Mouse (Mus musculus): ENCODE data around the gene Pcdh9. TPM values are rescaled to one million over a fixed set of nuclear protein-coding genes. Genes with fewer than 3 reads are reported as not detected.
"Not testable (repeated sequence)": the region's sequence is repeated elsewhere in the genome, so short reads cannot be mapped to it uniquely, and the experiment has no call there.

Pcdh9 gene
- total RNA-seq, 2 experiments from 2014 or later, result not detected

DNA sequence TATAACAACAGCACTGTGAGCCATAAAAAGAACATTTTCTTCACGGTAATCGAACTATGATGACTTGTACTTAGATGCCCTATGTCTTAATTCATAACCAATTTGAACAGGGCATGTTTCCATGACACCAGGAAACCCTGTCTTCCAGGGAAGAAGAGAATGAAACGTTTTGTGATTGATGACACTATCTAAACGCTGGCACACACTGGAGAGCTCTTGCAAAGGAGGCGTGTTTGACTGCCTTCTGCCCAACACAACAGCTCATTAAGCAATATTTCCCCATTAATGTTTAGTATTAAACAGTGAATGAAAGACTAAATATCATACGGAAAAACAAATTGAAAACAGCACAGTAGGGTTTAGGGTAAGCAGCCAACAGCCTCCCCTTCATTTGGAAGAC lies 656.9 kb downstream of the Pcdh9 start:
- ATAC-seq (ENCODE audit: poor library complexity, severe bottlenecking), result no peak

DNA sequence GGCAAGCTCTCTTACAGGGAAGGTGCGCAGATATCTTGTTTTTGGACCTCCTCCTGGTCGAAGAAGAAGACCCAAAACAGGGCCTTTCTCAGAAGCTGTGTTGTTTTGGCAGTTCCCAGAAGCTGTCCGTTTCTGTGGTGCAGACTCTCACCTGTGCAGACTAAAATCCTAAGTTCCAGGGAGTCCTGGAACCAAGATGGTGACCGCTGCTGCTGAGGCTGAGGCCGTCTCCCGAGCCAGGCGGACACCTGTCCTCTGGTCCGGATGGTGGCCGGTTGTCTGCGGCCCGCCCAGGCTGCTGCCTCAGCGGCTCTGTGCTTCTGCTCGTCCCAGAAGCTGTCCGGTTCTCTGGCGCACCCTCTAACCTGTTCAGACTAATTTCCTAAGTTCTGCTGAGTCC lies 675.6 kb downstream of the Pcdh9 start:
- ATAC-seq (ENCODE audit: poor library complexity, severe bottlenecking), result not testable (repeated sequence)

DNA sequence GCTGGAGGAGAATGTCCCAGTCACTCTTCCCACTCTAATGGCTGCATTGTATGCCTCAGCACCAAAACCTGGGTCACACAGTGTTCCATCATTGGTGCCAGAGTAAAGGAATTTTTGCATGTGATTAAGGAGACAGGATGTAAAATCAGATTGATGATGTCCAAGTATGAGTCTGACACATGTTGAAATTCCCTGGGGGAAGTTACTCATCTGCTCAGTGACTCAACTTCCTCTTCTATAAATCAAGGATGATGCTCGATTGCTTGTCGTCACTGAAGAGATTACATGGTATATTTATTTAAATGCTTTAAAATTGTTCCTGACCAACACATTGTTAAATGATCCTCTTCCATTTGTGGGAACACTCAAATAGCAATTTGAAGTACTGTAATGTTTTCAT lies 690.7 kb downstream of the Pcdh9 start:
- no peak for ATAC-seq (ENCODE audit: poor library complexity, severe bottlenecking)

DNA sequence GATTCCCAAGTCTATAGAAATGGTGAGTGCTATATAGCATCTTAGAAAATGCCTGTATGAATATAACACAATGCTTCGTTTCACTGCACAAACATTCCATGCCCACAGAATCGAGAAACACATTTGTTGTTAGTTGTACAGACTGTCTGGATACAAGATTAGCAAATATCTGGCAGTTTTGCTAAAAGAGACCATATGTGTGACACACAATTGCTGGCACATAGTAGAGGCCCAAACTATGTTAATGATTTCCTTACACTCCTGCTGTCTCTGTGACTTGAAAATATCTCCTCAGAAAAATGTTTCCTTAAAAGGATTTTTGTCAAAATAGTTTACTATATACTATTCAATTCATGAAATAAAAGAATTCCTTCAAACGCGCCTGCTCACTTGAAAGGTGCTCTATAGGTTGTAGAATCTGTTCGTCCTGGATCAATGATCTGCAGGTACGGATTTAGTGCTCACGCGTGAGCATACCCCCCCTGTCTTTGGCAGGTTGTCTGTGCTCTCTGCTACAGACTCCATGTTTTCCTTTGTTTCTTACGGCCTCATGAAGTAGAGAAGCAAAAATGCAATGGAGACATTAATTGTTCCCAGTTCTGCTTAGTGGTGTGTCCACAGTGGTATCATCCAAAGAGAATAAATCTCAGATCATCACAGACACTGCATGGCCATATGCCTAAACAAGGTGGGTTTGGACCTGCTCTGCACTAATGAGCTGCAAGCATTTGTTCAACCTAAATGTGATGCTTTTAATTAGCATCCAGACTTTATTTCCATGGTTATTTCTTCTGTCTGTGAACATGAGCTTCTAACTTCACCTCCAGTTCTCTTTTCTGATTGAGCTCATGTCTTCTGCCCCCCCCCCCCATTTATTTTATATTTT lies 707.6 kb downstream of the Pcdh9 start:
- ATAC-seq (ENCODE audit: poor library complexity, severe bottlenecking), result no peak

DNA sequence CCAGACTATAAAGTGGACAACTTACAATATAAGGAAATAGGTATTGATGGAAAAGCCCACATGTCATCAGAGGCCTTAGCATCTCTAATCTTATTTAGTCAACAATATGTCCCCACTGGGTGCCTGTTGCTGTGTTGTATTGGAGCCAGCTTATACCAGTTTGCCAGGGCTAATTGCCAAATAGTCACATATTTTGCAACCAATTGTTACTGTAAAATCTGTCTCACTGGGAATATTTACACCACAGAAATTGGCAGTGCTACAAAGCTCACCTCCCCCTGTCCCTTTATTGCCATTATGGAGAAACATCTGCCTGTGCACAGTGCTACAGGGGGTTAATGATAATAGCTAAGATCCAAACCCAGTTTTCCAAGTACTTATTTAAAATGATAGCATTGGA lies 721.3 kb downstream of the Pcdh9 start:
- no peak for ATAC-seq (ENCODE audit: poor library complexity, severe bottlenecking)

DNA sequence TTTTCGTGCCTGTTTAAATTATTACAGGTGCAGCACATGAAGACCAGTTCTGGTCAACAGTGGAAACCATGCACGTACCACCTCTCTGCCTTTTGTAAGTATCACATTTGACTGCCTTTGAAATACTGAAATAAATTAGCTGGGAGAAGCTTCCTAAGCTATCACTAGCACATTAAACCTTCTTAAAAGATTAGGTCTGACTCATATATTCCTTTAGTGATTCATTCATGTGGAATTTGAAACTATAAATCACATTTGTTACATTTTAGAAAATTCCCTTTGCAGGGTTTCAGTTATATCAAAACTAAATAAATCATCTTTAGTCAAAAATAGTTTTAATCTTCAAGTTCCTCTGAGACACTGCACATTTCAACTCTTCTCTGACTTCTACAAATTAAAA lies 722.1 kb downstream of the Pcdh9 start:
- no peak for ATAC-seq (ENCODE audit: poor library complexity, severe bottlenecking)

DNA sequence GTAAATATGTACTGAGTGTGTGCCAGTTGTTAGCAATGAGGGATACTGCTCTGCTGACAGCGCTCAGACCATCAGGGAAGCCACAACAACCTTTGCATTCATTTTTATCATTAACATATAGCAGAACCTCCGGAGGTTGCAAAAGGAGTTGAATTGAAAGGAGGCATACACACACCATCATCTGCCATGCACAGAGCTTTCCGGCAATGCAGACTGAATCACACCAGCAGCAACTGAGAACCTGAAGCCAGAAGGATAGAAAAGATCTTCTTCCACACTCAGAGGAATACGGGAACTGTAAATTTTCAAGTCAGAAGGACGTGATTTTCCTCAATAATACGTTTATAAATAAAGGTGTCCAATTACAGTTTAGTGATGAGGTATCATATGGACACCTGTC lies 747.1 kb downstream of the Pcdh9 start:
- no peak for ATAC-seq (ENCODE audit: poor library complexity, severe bottlenecking)

DNA sequence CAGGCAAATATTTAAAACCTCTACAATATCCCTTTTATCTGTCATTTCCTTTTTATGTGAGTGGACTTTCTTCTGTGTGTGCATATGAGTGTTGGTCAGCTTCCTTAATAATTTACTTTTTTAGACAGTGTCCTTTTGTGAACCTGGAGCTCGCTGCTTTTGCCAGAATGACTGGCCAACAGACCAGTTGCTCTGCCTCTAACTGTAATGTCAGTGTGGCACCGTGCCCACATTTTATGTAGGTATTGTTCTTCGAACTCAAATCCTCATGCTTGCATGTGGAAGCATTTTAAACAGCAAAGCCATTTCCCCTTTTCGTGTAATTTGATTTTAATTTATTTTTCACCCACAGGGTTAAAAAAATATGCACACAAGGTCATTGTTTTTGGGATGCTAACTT lies 748.4 kb downstream of the Pcdh9 start:
- no peak for ATAC-seq (ENCODE audit: poor library complexity, severe bottlenecking)

DNA sequence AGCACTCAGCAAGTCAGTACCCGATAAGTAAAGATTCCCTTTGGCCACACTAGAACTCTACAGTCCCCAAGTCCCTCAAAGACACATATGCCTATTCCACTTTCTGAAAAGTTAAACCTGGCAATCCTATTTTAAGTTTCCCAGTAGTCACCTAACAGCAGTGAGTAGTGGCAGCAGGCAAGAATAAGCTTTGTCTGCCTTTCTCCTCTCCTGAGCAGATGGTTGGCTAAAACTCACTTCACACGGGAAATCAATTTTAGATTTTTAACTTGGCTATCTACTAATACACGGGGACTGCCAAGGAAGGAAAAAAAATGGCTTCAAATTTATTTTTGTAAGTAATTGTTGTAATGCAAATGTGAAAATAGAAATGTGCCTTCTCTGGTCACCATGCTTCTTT lies 763.5 kb downstream of the Pcdh9 start:
- ATAC-seq (ENCODE audit: poor library complexity, severe bottlenecking), result no peak

DNA sequence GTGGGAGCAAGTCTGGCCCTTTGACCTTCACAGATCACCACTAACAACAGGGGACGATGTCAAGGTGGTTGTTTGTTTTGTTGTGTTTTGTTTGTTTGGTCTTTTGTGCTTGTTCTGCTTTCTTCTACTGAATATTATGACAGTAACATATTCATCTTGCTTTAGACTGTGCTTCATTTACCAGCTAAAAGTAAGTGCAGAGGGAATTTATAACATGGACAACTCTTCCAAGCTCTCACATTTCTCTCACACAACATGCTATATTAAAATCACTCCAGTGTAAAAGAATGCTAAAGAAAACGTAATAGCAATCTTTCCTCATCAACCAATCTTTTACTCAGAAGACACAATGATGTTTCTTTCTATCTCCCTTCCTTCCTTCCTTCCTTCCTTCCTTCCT lies 787.7 kb downstream of the Pcdh9 start:
- ATAC-seq (ENCODE audit: poor library complexity, severe bottlenecking), result no peak

DNA sequence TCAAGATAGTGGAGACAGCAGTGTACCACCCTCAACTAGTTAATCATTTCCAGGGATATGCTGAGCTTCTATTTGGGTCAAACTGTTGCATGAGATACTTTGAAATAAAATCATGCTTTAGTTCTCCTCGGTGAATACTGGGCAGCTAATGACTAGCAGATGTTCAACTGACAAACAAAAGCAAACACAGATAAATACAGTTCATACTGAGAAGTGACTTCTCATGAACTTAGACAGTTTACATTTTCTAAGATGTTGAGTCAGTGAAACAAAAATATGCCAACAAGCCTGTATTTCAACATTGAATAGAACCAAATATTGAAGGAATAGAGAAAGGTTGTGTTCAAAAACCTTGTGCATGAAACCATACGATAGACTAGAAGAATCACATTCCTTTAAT lies 795.4 kb downstream of the Pcdh9 start:
- no peak for ATAC-seq (ENCODE audit: poor library complexity, severe bottlenecking)

DNA sequence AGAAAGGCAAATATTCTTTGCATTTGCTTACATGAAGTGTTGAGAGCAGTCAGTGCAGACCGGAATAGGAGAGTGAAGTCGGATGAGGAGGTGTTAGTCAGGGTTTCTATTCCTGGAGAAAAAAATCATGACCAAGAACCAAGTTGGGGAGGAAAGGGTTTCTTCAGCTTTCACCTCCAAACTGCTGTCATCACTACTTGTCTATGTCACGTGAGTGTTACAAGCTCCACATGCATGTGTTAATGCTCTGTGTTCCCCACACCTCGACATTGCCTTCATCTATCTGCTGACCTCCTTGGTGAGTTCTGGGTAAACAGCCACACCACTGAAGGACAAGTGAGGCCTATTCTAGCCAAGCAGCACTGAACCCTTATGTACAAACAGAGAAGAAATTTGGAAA lies 797.7 kb downstream of the Pcdh9 start:
- no peak for ATAC-seq (ENCODE audit: poor library complexity, severe bottlenecking)

DNA sequence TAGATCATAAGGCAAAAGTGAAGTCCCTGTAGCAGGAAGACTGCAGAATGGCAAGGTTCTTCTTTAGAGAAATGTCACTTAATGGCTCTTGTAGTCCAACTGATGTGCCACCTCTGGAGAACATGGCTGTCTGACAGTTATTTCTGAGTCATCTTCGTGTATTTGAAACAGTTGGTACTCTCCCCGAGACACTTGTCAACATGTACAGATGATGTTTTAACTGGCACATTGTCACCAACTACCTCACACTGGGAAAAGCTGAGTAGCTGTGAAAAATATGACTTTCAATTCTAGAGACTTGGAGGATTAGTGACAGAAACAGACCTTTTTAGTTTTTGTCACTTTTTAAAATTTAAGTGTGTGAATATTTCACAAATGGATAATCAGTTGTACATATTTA lies 804.8 kb downstream of the Pcdh9 start:
- ATAC-seq (ENCODE audit: poor library complexity, severe bottlenecking), result no peak

DNA sequence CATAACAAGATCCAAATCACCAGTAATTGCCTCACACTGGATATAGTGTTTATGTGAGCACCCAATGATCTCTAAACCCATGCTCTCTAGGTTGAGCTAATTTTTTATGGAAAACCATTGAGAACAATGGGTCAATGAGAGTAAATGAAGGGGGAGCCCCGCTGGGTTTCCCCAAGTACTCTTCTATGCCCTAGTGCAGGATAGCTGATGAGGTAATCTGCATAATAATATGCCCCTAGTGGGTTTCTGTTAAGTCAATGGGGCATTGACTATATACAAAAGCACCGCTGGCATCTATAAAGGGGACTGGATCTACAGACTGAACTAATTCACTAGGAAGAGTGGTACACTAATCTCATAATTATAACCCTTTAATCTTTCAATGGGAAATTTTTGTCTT lies 807.3 kb downstream of the Pcdh9 start:
- ATAC-seq (ENCODE audit: poor library complexity, severe bottlenecking), result no peak

DNA sequence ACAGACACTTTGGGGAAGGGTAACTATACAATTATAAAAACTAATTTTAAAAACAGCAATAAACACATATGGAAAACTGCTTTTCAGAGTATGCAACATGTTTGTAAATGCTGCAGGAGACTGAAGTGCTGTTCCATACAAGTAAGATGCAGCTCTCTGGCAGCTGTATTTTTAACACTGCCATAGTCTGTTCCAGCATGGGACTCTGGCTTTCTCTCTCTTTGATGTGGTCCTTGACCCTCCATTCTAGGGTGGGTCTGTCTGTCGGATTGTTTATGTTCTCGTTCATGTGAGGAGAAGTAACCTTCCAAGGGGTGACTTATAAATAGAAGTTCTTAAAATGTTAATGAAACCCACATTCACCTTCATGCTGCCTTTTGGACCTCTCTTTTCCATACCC lies 809.6 kb downstream of the Pcdh9 start:
- no peak for ATAC-seq (ENCODE audit: poor library complexity, severe bottlenecking)

DNA sequence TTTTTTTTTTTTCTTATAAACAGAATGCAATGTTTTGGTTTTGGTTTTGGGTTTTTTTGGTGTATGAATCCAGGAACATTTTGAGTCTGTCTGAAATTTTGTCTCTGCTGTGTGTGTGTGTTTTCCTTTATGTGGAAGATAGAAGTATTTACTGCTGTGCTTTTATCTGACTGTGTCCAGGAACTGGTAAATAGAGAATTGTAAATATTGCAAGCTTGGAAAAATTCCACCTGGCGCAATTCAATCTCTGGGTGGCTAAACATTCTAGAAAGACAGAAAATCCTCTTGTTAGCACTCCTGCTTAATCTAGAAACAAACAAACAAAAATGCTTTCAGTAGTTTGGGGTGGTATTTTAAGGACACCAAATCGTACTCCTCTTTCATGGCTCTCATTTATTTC lies 814.7 kb downstream of the Pcdh9 start:
- no peak for ATAC-seq (ENCODE audit: poor library complexity, severe bottlenecking)

DNA sequence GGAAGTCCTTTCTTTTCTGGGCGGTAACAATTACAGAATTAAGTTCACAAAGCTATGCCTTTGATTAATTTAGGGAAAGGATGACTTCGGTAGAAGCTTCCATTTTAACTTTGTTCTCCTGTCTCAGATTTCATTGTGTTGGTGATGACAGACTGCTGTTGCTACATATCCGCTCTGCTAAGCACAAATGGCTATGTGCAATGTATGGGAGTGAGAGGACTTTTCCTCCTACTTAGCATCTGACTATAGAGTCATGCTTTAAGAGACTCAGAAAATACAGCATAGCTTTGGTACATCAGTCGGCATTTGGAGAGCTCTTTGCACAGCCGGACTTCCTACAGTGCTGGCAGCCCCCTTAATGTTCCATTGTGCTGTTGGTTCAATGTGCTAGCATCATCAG lies 818.1 kb downstream of the Pcdh9 start:
- ATAC-seq (ENCODE audit: poor library complexity, severe bottlenecking), result no peak

DNA sequence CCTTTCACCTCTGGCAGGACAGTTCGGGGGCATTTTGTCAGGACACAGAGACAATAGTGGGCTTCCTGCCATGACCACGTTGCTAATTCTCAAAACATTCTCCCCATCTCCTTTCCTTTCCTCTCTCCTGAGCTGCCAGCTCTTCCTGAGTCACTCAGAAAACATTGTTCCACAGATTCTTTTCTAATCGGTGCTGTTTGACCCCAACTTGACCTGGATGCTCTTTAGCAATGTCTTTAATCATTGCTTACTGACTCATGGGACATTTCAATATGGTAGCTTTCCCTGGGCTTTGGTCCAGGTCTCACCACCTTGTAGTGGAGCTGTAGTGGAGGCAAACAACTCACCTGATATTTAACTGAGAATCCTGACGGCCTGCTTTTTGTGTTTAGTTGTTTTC lies 820.3 kb downstream of the Pcdh9 start:
- no peak for ATAC-seq (ENCODE audit: poor library complexity, severe bottlenecking)

DNA sequence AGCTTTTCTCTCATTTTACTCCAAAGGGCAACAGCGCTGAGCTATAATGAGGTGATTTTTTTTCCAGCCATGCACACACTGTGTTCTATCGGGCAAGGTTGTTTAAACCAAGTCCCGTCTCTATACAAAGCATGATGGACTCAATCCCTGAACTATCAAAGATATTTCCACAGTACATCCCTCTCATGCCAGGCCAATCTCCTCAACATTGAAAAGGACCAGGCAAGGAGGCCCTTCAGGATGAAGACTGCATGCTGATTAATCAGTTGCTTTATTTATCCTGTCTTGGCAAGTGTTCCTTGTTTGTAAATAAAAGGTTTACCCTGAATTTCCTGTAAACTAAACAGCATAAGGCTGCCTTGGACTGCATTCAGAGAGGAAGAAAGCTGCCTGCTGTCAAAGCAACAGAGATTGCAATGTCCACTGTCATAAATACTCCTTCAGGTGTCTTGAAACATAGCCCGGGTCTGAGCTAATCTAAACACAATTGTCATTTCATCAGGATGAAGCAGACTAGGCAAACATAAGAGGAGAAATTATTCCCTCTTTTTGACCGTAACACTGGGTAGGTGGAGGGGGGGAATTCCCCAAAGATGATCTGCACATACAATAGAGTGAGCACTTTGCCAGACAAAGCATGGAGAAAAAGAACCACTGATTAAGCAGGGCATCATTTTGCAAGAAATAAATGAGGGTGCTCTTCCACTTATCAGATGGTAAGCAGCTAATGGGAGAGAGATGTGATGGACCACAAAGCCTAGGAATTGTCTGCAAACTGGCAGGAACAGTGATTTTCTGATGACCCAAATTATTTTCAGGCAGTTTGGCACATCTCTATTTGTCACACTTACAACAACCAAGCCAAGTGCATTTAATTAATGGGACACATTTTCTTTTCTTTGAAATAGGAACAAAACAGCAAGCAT lies 822.8 kb downstream of the Pcdh9 start:
- ATAC-seq (ENCODE audit: poor library complexity, severe bottlenecking), result no peak

DNA sequence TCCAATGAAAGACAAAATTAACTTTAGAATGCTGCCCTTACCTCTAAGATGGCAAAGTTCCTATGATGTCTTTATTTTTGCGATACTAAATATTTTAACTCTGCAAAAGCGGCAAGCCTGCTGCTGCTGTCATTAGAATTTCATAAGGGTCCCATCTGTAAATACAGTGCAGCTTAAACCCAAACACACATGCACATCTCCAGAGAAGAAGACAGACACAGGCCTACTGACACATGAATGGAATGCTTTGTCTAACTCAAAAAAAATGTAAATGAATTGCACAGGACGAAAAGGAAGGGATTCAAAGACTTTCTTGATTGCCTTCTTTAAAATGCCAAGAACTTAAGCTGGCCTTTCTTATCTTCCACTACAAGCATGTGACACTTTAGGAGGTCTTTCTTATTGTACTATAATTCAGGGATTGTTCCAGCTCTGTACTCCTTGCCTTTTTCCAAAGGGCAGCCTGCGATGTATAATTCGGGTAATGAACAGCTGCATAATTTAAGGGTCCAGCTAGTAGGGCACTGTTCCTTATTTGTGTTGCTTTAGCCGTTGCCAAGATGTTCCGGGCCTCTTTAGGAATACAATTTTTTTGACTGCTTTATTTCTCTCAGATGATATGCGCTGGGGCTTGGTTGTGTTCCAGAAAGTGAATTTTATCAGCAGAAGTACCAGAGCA lies 823.6 kb downstream of the Pcdh9 start:
- ATAC-seq (ENCODE audit: poor library complexity, severe bottlenecking), result no peak

DNA sequence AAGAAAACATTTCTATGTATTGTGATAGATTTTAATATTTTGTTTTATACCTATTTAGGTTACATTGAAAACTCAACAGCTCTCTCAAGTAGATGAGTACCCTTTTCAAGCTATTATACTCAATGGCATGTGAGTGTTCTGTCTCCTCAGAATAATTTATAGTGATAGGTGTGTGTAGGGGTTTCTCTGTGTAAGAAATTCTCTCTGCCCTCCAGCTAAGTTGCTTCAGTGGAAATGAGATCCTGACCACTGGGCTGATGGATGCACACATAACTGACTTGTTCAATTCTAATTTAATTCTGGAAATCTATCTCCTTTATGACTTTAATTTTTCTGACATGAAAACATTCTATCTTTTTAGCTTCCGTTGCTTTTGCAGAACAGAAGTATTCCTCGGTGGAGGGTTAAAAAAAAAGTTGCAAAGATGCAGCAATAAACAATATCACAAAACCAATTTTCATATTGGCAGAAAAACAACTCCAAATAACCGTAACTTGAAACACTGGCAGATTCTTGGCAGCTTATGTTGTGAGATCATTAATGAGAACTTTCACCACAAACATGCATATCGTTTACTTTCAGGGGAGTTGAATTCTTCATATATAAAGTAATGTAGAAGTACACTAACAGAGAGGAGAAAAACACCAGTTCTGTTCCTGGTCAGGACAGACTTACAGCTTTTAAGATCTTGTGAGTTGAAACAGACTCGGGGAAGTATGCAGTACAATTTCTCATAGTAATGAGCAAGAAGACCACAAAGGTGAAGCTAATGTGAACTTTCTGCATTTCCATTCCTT lies 828.5 kb downstream of the Pcdh9 start:
- ATAC-seq (ENCODE audit: poor library complexity, severe bottlenecking), result no peak

Data from megakaryocyte, adult 5-6 weeks (primary cell).